Mouse (Mus musculus): ENCODE results near the gene Stx6. TPM values are rescaled to one million over a fixed set of nuclear protein-coding genes. Genes with fewer than 3 reads are reported as not detected.

Stx6 gene
- polyA plus RNA-seq, 1 experiment, result 48.0 TPM

DNA sequence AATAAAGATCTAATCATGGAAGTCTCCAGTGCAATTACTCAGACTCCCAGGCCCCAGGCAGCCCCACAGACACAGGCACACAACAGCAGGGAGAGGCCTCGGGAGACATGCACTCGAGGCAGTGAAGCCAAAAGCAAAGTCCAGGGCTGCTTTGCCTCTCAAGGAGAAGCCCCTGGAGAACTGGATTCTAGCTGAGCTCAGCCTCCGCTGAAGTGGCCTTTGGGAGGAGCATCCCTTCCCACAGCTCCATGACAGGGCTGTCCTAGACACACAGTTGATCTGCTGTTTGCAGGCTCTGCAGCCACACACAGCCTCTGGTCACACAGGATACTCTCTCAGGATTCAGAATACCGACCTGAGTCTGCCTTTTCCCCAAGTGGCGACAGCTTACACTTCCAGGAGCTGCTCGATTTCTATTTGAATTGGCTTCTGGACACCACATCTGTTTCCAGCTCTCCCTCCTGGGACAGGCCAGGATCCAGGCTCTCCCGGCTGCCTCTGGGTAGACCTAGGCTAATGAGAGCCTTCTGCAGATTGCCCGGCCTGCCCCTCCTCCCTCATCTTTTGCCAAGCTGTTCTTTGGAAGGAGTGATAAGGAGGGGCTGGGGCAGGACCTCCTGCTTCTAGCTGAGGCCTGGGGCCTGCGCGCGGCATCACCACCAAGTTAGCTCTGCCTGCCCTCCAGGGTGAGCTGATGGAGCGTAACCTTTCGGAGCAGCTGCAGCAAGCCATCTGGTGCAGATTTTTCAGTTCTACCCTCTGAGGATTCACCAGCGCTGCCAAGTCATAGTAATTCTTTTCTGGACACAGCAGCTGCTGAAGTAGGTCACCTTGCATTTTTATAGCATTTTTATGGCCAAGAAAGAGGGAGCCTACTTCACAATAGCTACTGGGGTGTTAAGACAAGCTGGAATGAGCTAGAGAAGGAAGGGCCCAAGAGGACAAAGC lies 71.2 kb downstream of the Stx6 start:
- no peak overlapping the region for H3K4me3 ChIP-seq (ENCODE audit: insufficient read depth, low read length)
- H3K27ac ChIP-seq (ENCODE audit: insufficient read depth, low read depth, low read length), result no peak overlapping the region
- TF ChIP-seq CTCF (IDR thresholded peaks at IDR 0.05; ENCODE audit: low read depth, low read length), result no peak
- no peak for TF ChIP-seq POLR2A (IDR thresholded peaks at IDR 0.05; ENCODE audit: borderline replicate concordance, low read depth, low read length)
- no peaks in the 10 kb centered on the region for H3K4me1 ChIP-seq (ENCODE audit: control insufficient read depth, insufficient read depth, low read length)

GRCm38 (mm10) chr1:155232385-155232784 lies 73.9 kb downstream of the Stx6 start:
- H3K4me1 ChIP-seq (ENCODE audit: control insufficient read depth, insufficient read depth, low read length), result no peaks in the 10 kb centered on the region
- H3K4me3 ChIP-seq (ENCODE audit: insufficient read depth, low read length), result no peak overlapping the region
- H3K27ac ChIP-seq (ENCODE audit: insufficient read depth, low read depth, low read length), result no peak overlapping the region
- TF ChIP-seq CTCF (IDR thresholded peaks at IDR 0.05; ENCODE audit: low read depth, low read length) (no peak), POLR2A (IDR thresholded peaks at IDR 0.05; ENCODE audit: borderline replicate concordance, low read depth, low read length) (no peak)

DNA sequence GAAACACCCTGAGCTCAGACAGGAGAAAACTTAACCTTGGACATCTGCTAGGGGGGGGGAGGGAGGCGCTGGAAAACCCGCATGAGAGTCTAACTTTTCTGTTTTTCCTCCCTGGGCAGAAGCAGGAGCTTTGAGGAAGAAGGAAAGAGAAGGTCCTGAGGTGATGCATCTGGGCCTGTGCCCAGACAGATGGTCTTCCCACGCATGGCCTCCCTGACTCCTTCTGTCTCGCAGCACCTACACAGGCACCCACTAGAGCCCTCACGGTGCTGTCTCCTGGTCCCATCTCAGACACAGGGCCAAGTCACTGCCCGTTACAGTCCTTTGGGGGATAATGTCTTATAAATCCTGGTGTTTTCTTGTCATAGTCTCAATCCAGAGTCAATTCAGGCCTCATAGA lies 74.3 kb downstream of the Stx6 start:
- Histone ChIP-seq H3K27ac (ENCODE audit: insufficient read depth, low read depth, low read length) (no peak overlapping the region), H3K4me3 (ENCODE audit: insufficient read depth, low read length) (no peak overlapping the region), H3K4me1 (ENCODE audit: control insufficient read depth, insufficient read depth, low read length) (no peaks in the 10 kb centered on the region)
- TF ChIP-seq CTCF (IDR thresholded peaks at IDR 0.05; ENCODE audit: low read depth, low read length), result no peak
- TF ChIP-seq POLR2A (IDR thresholded peaks at IDR 0.05; ENCODE audit: borderline replicate concordance, low read depth, low read length), result no peak

GRCm38 (mm10) chr1:155233378-155233777 lies 74.9 kb downstream of the Stx6 start:
- Histone ChIP-seq H3K4me1 (ENCODE audit: control insufficient read depth, insufficient read depth, low read length) (no peaks in the 10 kb centered on the region), H3K27ac (ENCODE audit: insufficient read depth, low read depth, low read length) (no peak overlapping the region), H3K4me3 (ENCODE audit: insufficient read depth, low read length) (no peak overlapping the region)
- TF ChIP-seq POLR2A (IDR thresholded peaks at IDR 0.05; ENCODE audit: borderline replicate concordance, low read depth, low read length) (no peak), CTCF (IDR thresholded peaks at IDR 0.05; ENCODE audit: low read depth, low read length) (no peak)

GRCm38 (mm10) chr1:155233931-155234607 lies 75.6 kb downstream of the Stx6 start:
- Histone ChIP-seq H3K4me3 (ENCODE audit: insufficient read depth, low read length) (no peak overlapping the region), H3K4me1 (ENCODE audit: control insufficient read depth, insufficient read depth, low read length) (no peaks in the 10 kb centered on the region)

DNA sequence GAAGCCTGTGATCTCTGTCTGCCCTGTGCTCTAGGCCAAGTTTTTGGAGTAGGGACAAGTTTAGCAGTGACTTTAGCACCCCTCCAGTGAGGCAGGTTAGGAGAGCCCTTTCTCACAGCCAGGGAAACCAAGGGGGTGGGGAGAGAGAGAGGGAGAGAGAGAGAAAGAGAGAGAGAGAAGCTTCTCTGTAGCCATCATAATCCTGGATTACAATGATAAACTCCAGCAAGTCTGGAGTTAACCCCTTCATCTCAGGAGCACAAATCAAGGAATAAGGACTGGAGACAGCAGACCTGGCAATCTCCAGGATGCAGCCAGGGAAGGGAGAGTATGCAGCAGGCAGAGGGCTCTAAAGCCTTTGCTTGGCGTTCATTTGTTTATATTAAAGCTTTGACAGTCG lies 77.1 kb downstream of the Stx6 start:
- TF ChIP-seq CTCF (IDR thresholded peaks at IDR 0.05; ENCODE audit: low read depth, low read length) (no peak), POLR2A (IDR thresholded peaks at IDR 0.05; ENCODE audit: borderline replicate concordance, low read depth, low read length) (no peak)
- Histone ChIP-seq H3K4me1 (ENCODE audit: control insufficient read depth, insufficient read depth, low read length) (no peaks in the 10 kb centered on the region), H3K4me3 (ENCODE audit: insufficient read depth, low read length) (no peak overlapping the region), H3K27ac (ENCODE audit: insufficient read depth, low read depth, low read length) (no peak overlapping the region)

More at GRCm38 (mm10) chr1:155233931-155234607, 75.6 kb downstream of the Stx6 start:
- no peak for TF ChIP-seq POLR2A (IDR thresholded peaks at IDR 0.05; ENCODE audit: borderline replicate concordance, low read depth, low read length)
- TF ChIP-seq CTCF (IDR thresholded peaks at IDR 0.05; ENCODE audit: low read depth, low read length), result no peak
- H3K27ac ChIP-seq (ENCODE audit: insufficient read depth, low read depth, low read length), result no peak overlapping the region

- TF ChIP-seq POLR2A (IDR thresholded peaks at IDR 0.05; ENCODE audit: borderline replicate concordance, low read depth, low read length), result no peak
- no peak for TF ChIP-seq CTCF (IDR thresholded peaks at IDR 0.05; ENCODE audit: low read depth, low read length)
- Histone ChIP-seq H3K27ac (ENCODE audit: insufficient read depth, low read depth, low read length) (no peak overlapping the region), H3K4me1 (ENCODE audit: control insufficient read depth, insufficient read depth, low read length) (no peaks in the 10 kb centered on the region), H3K4me3 (ENCODE audit: insufficient read depth, low read length) (no peak overlapping the region)
These were observed 78.0 kb downstream of the Stx6 start for GRCm38 (mm10) chr1:155236306-155237024.

- Histone ChIP-seq H3K4me1 (ENCODE audit: control insufficient read depth, insufficient read depth, low read length) (no peaks in the 10 kb centered on the region), H3K27ac (ENCODE audit: insufficient read depth, low read depth, low read length) (no peak overlapping the region), H3K4me3 (ENCODE audit: insufficient read depth, low read length) (no peak overlapping the region)
- no peak for TF ChIP-seq POLR2A (IDR thresholded peaks at IDR 0.05; ENCODE audit: borderline replicate concordance, low read depth, low read length)
- TF ChIP-seq CTCF (IDR thresholded peaks at IDR 0.05; ENCODE audit: low read depth, low read length), result no peak
These were observed 78.9 kb downstream of the Stx6 start for GRCm38 (mm10) chr1:155237390-155237789.

GRCm38 (mm10) chr1:155238126-155238525 lies 79.6 kb downstream of the Stx6 start:
- TF ChIP-seq CTCF (IDR thresholded peaks at IDR 0.05; ENCODE audit: low read depth, low read length), result no peak
- no peak for TF ChIP-seq POLR2A (IDR thresholded peaks at IDR 0.05; ENCODE audit: borderline replicate concordance, low read depth, low read length)
- H3K4me3 ChIP-seq (ENCODE audit: insufficient read depth, low read length), result no peak overlapping the region
- H3K27ac ChIP-seq (ENCODE audit: insufficient read depth, low read depth, low read length), result no peak overlapping the region
- no peaks in the 10 kb centered on the region for H3K4me1 ChIP-seq (ENCODE audit: control insufficient read depth, insufficient read depth, low read length)

All from bone marrow macrophage, adult 2 months (primary cell).